Mouse (Mus musculus): ENCODE results near the gene Slc18a2.

DNA sequence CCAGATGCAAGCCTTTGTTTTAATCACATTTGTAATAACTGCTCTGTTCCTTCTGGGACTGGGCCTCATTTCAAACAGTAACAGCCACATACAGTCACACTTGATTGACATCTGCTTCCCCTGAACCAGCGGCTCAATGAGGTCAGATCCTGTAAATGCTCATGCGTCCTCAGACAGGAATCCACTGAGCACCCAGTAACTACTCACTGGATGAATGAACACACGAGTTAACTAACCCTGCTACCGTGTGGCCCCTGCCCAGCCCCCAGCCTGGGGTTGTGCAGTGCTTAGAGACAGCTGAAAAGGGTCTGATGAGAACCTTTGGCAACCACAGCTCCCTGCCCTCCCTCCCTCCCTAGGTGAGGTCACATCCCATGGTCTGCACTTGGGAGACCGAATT is 27.9 kb upstream of the Slc18a2 start:
- TF ChIP-seq EP300 (optimal IDR thresholded peaks at IDR 0.05), result no peak
- TF ChIP-seq CTCF (IDR thresholded peaks at IDR 0.05; ENCODE audit: low read depth), result no peak
